Mouse (Mus musculus): ENCODE measurements around the gene Tbx6. TPM values are rescaled to one million over a fixed set of nuclear protein-coding genes. Genes with fewer than 3 reads are reported as not detected.

The Tbx6 gene
- polyA plus RNA-seq, 1 experiment: 1.1 TPM

GRCm38 (mm10) chr7:126831539-126831938 lies 50.3 kb downstream of the Tbx6 start, which contains the start of gene 4930451I11Rik:
TSS of gene 4930451I11Rik (minus strand) at chr7:126831639.
- Histone ChIP-seq H3K27ac (ENCODE audit: control insufficient read depth, insufficient read depth, low read depth, low read length) (no peak within 1 kb of the TSS), H3K4me1 (ENCODE audit: control insufficient read depth, insufficient read depth, low read length) (peaks cover 15% of the 10 kb centered on the region), H3K4me3 (ENCODE audit: control insufficient read depth, low read depth, low read length) (peak within 1 kb of the TSS; percentile 72), H3K36me3 (ENCODE audit: control insufficient read depth, insufficient read depth, low read length) (no peaks in the 10 kb centered on the region), H3K27me3 (ENCODE audit: control insufficient read depth, insufficient read depth, low read length) (no peaks in the 10 kb centered on the region; the same call in 1 of the 2 replicates)
- TF ChIP-seq CTCF (IDR thresholded peaks at IDR 0.05; ENCODE audit: control insufficient read depth, insufficient read depth, insufficient replicate concordance, low read depth, low read length) (no peak), POLR2A (IDR thresholded peaks at IDR 0.05; ENCODE audit: control insufficient read depth, low read depth, low read length) (no peak)

GRCm38 (mm10) chr7:126832036-126832598 lies 50.8 kb downstream of the Tbx6 start:
- Histone ChIP-seq H3K4me3 (ENCODE audit: control insufficient read depth, low read depth, low read length) (peak overlapping the region; percentile 72), H3K4me1 (ENCODE audit: control insufficient read depth, insufficient read depth, low read length) (peaks cover 15% of the 10 kb centered on the region), H3K36me3 (ENCODE audit: control insufficient read depth, insufficient read depth, low read length) (no peaks in the 10 kb centered on the region), H3K27ac (ENCODE audit: control insufficient read depth, insufficient read depth, low read depth, low read length) (no peak overlapping the region), H3K27me3 (ENCODE audit: control insufficient read depth, insufficient read depth, low read length) (no peaks in the 10 kb centered on the region; the same call in 1 of the 2 replicates)
- TF ChIP-seq CTCF (IDR thresholded peaks at IDR 0.05; ENCODE audit: control insufficient read depth, insufficient read depth, insufficient replicate concordance, low read depth, low read length) (peak; percentile 77; the same call in 1 of the 2 replicates), POLR2A (IDR thresholded peaks at IDR 0.05; ENCODE audit: control insufficient read depth, low read depth, low read length) (no peak)

GRCm38 (mm10) chr7:126833294-126833693 lies 52.0 kb downstream of the Tbx6 start:
- Histone ChIP-seq H3K36me3 (ENCODE audit: control insufficient read depth, insufficient read depth, low read length) (no peaks in the 10 kb centered on the region), H3K27me3 (ENCODE audit: control insufficient read depth, insufficient read depth, low read length) (no peaks in the 10 kb centered on the region; the same call in 1 of the 2 replicates), H3K4me1 (ENCODE audit: control insufficient read depth, insufficient read depth, low read length) (peaks cover 15% of the 10 kb centered on the region), H3K4me3 (ENCODE audit: control insufficient read depth, low read depth, low read length) (no peak overlapping the region), H3K27ac (ENCODE audit: control insufficient read depth, insufficient read depth, low read depth, low read length) (no peak overlapping the region)
- TF ChIP-seq POLR2A (IDR thresholded peaks at IDR 0.05; ENCODE audit: control insufficient read depth, low read depth, low read length): no peak
- no peak for TF ChIP-seq CTCF (IDR thresholded peaks at IDR 0.05; ENCODE audit: control insufficient read depth, insufficient read depth, insufficient replicate concordance, low read depth, low read length)

Other genes starting within 250 kb of the Tbx6 start
- gene Eif3c, start 215.1 kb upstream of the Tbx6 start, polyA plus RNA-seq (2012; rRNA removed): 144 and 157 TPM in 2 replicates
- 0.16 and 1.3 TPM in 2 replicates for gene Apobr, start 196.5 kb upstream of the Tbx6 start, polyA plus RNA-seq (2012; rRNA removed)
- 34.9 and 42.7 TPM in 2 replicates for gene Cln3, start 195.7 kb upstream of the Tbx6 start, polyA plus RNA-seq (2012; rRNA removed)
- gene Il27, start 186.5 kb upstream of the Tbx6 start, polyA plus RNA-seq (2012; rRNA removed): not detected in 2 replicates
- 1.4 and 2.6 TPM in 2 replicates for gene Nupr1, start 150.6 kb upstream of the Tbx6 start, polyA plus RNA-seq (2012; rRNA removed)
- 405 and 485 TPM in 2 replicates for gene Sgf29, start 132.2 kb upstream of the Tbx6 start, polyA plus RNA-seq (2012; rRNA removed)
- gene Sult1a1, start 105.1 kb upstream of the Tbx6 start, polyA plus RNA-seq (2012; rRNA removed): 5.8 and 7.1 TPM in 2 replicates
- gene Bola2, start 86.1 kb upstream of the Tbx6 start, polyA plus RNA-seq (2012; rRNA removed): 35.7 and 38.7 TPM in 2 replicates
- gene Slx1b, start 85.7 kb upstream of the Tbx6 start, polyA plus RNA-seq (2012; rRNA removed): 8.3 and 9.5 TPM in 2 replicates
- 2.5 and 2.6 TPM in 2 replicates for gene Coro1a, start 73.7 kb upstream of the Tbx6 start, polyA plus RNA-seq (2012; rRNA removed)
- gene Mapk3, start 21.9 kb upstream of the Tbx6 start, polyA plus RNA-seq (2012; rRNA removed): 337 and 349 TPM in 2 replicates
- 3.5 and 3.9 TPM in 2 replicates for gene Gdpd3, start 15.1 kb upstream of the Tbx6 start, polyA plus RNA-seq (2012; rRNA removed)
- 74.3 and 92.1 TPM in 2 replicates for gene Ypel3, start 4.5 kb upstream of the Tbx6 start, polyA plus RNA-seq (2012; rRNA removed)
- gene Ppp4c, start 11.0 kb downstream of the Tbx6 start, polyA plus RNA-seq (2012; rRNA removed): 252 and 262 TPM in 2 replicates
- 7.9 and 9.8 TPM in 2 replicates for gene Fam57b, start 16.2 kb downstream of the Tbx6 start, polyA plus RNA-seq (2012; rRNA removed)
- gene 4930451I11Rik, start 50.2 kb downstream of the Tbx6 start, polyA plus RNA-seq (2012; rRNA removed): 103 and 114 TPM in 2 replicates
- 1.9 and 2.2 TPM in 2 replicates for gene Doc2a, start 65.9 kb downstream of the Tbx6 start, polyA plus RNA-seq (2012; rRNA removed)
- gene Hirip3, start 80.5 kb downstream of the Tbx6 start, polyA plus RNA-seq (2012; rRNA removed): 76.6 and 77.1 TPM in 2 replicates
- 74.1 and 80.9 TPM in 2 replicates for gene Ino80e, start 80.9 kb downstream of the Tbx6 start, polyA plus RNA-seq (2012; rRNA removed)
- 43.5 and 49.4 TPM in 2 replicates for gene Taok2, start 103.2 kb downstream of the Tbx6 start, polyA plus RNA-seq (2012; rRNA removed)
- 70.3 and 73.6 TPM in 2 replicates for gene Tmem219, start 141.4 kb downstream of the Tbx6 start, polyA plus RNA-seq (2012; rRNA removed)
- 80.0 and 85.5 TPM in 2 replicates for gene Kctd13, start 147.4 kb downstream of the Tbx6 start, polyA plus RNA-seq (2012; rRNA removed)
- gene Asphd1, start 168.1 kb downstream of the Tbx6 start, polyA plus RNA-seq (2012; rRNA removed): 1.4 TPM in 2 replicates
- gene Sez6l2, start 169.1 kb downstream of the Tbx6 start, polyA plus RNA-seq (2012; rRNA removed): 9.9 and 10.7 TPM in 2 replicates
- gene Cdipt, start 194.4 kb downstream of the Tbx6 start, polyA plus RNA-seq (2012; rRNA removed): 83.3 and 84.9 TPM in 2 replicates
- gene Cdiptos, start 194.6 kb downstream of the Tbx6 start, polyA plus RNA-seq (2012; rRNA removed): 804 and 822 TPM in 2 replicates
- gene Mvp, start 233.1 kb downstream of the Tbx6 start, polyA plus RNA-seq (2012; rRNA removed): 3.0 and 4.0 TPM in 2 replicates
- 0.90 and 1.2 TPM in 2 replicates for gene Pagr1b, start 235.0 kb downstream of the Tbx6 start, polyA plus RNA-seq (2012; rRNA removed)
- 1.3 and 2.0 TPM in 2 replicates for gene Pagr1a, start 235.9 kb downstream of the Tbx6 start, polyA plus RNA-seq (2012; rRNA removed)
- gene Gm42742, start 239.6 kb downstream of the Tbx6 start, polyA plus RNA-seq (2012; rRNA removed): 13.5 and 16.2 TPM in 2 replicates
- gene Prrt2, start 239.7 kb downstream of the Tbx6 start, polyA plus RNA-seq (2012; rRNA removed): 2.7 and 3.4 TPM in 2 replicates
- gene Maz, start 245.6 kb downstream of the Tbx6 start, polyA plus RNA-seq (2012; rRNA removed): 59.1 and 59.6 TPM in 2 replicates